Mouse (Mus musculus): Measurements from ENCODE around the gene Siae. TPM values are rescaled to one million over a fixed set of nuclear protein-coding genes. Genes with fewer than 3 reads are reported as not detected.

Gene Siae
- polyA plus RNA-seq, 1 experiment from 2014 or later = 8.5 TPM

DNA sequence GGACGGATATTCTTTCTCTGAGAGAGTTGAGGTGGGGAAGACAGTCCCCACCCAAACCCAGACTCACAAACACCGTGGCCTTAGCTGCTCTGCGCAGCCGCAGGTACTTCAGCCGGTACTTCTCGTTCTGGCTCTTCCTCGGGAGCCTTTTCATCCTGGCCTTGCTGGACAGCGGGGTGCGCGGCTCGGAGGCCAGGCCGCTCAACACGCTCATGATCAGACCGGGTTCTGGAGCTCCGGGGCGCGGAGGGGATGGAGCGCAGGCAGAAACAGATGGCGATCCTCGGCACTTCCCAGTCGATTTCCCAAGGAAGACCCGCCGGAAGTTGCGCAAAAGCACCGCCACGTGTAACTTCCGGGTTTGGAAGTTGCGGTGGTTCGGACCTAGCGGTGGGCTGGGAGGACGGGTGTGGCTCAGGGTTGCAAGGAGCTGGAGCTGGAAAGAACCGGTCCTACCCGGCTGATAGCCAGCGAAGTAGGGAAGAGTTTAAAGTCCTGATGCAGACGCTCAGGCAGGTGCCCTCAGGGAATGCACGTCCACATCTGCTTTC is 101.5 kb downstream of the Siae start, which contains the start of gene Tbrg1:
Gene Tbrg1, minus strand, starts transcription at position 382 of the 551 bp plus-strand sequence.
- Histone ChIP-seq H3K36me3 (ENCODE audit: control insufficient read depth, insufficient read depth, low read length) (peaks cover 2% of the 10 kb centered on the region; the same call in 1 of the 2 replicates), H3K9me3 (ENCODE audit: control insufficient read depth, low read length) (no peaks in the 10 kb centered on the region), H3K27ac (ENCODE audit: low read depth, low read length) (peak within 1 kb of the TSS; percentile 31; the same call in 1 of the 2 replicates), H3K4me2 (ENCODE audit: low read depth, low read length, severe bottlenecking) (peak within 1 kb of the TSS; percentile 63), H3K27me3 (ENCODE audit: control insufficient read depth, insufficient read depth, low read length) (no peaks in the 10 kb centered on the region), H3K9ac (ENCODE audit: low read length) (peak within 1 kb of the TSS; percentile 85), H3K4me3 (ENCODE audit: low read depth, low read length) (peak within 1 kb of the TSS; percentile 75), H3K4me1 (replicated peaks; ENCODE audit: control insufficient read depth, insufficient read depth, low read length) (no peaks in the 10 kb centered on the region; the same call in 1 of the 2 replicates)
- DNase-seq (ENCODE audit: low spot score) (peak; percentile 88), ATAC-seq (replicated peaks; ENCODE audit: low FRiP score) (peak; percentile 90)
- WGBS = under 1% methylated on average over 36 of the region's 36 CpGs

DNA sequence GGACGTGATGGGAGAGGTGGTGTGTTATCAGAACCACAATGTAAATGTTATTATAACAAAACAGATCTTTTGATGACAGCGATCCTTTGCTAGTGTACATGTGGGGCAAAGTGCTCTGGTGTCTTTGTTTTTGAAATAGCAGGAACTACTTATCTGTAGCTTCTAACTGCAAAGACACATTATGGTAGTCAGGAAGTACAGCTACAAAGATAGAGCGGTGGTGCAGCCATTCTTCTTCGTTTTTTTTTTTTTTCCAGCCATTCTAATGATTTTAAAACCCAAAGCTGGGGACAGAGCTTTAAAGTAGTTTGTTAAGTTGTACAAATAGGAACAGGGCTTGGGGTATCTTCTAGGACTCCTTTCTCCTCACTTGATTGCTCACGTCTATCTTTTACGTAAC is 103.9 kb downstream of the Siae start:
- no peaks in the 10 kb centered on the region for H3K36me3 ChIP-seq (ENCODE audit: control insufficient read depth, insufficient read depth, low read length)
- no peaks in the 10 kb centered on the region for H3K27me3 ChIP-seq (ENCODE audit: control insufficient read depth, insufficient read depth, low read length)
- no peak for DNase-seq (ENCODE audit: low spot score)
- WGBS = 87% methylated on average over 6 of the region's 6 CpGs
- no peaks in the 10 kb centered on the region; the same call in 1 of the 2 replicates for H3K4me1 ChIP-seq (replicated peaks; ENCODE audit: control insufficient read depth, insufficient read depth, low read length)
- H3K4me2 ChIP-seq (ENCODE audit: low read depth, low read length, severe bottlenecking) = no peak overlapping the region
- H3K27ac ChIP-seq (ENCODE audit: low read depth, low read length) = no peak overlapping the region
- no peak overlapping the region for H3K4me3 ChIP-seq (ENCODE audit: low read depth, low read length)
- no peak overlapping the region for H3K9ac ChIP-seq (ENCODE audit: low read length)
- H3K9me3 ChIP-seq (ENCODE audit: control insufficient read depth, low read length) = no peaks in the 10 kb centered on the region
- ATAC-seq (replicated peaks; ENCODE audit: low FRiP score) = no peak

GRCm38 (mm10) chr9:37663210-37663609 is 107.7 kb downstream of the Siae start:
- Histone ChIP-seq H3K9me3 (ENCODE audit: control insufficient read depth, low read length) (no peaks in the 10 kb centered on the region), H3K4me2 (ENCODE audit: low read depth, low read length, severe bottlenecking) (no peak overlapping the region), H3K27ac (ENCODE audit: low read depth, low read length) (no peak overlapping the region), H3K4me3 (ENCODE audit: low read depth, low read length) (no peak overlapping the region), H3K36me3 (ENCODE audit: control insufficient read depth, insufficient read depth, low read length) (no peaks in the 10 kb centered on the region), H3K4me1 (replicated peaks; ENCODE audit: control insufficient read depth, insufficient read depth, low read length) (no peaks in the 10 kb centered on the region), H3K9ac (ENCODE audit: low read length) (no peak overlapping the region), H3K27me3 (ENCODE audit: control insufficient read depth, insufficient read depth, low read length) (no peaks in the 10 kb centered on the region)
- DNase-seq (ENCODE audit: low spot score) = no peak
- no peak for ATAC-seq (replicated peaks; ENCODE audit: low FRiP score)
- WGBS = 79% methylated on average over 1 of the region's 1 CpGs

DNA sequence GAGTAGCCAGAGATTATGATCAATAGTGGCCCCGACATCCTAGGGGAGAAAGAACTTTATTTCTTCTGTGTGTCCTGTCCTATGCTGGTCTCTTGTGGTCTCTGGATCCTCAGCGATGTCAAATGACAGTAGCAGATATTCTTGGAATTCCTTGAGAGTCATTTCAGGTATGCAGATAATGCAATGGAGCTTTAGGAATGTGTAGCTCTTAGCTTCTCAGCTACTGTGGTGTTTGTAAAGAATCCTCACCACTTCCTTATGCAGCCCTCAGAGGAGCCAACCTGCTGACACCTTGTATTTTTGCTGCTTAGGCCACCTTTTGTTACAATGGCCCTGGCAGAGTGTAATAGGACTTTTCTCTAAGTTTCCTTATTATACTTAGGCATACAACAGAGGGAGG is 109.1 kb downstream of the Siae start:
- ATAC-seq (replicated peaks; ENCODE audit: low FRiP score) (no peak), DNase-seq (ENCODE audit: low spot score) (no peak)
- Histone ChIP-seq H3K27me3 (ENCODE audit: control insufficient read depth, insufficient read depth, low read length) (no peaks in the 10 kb centered on the region), H3K4me2 (ENCODE audit: low read depth, low read length, severe bottlenecking) (no peak overlapping the region), H3K9me3 (ENCODE audit: control insufficient read depth, low read length) (no peaks in the 10 kb centered on the region), H3K4me1 (replicated peaks; ENCODE audit: control insufficient read depth, insufficient read depth, low read length) (no peaks in the 10 kb centered on the region), H3K9ac (ENCODE audit: low read length) (no peak overlapping the region), H3K27ac (ENCODE audit: low read depth, low read length) (no peak overlapping the region), H3K4me3 (ENCODE audit: low read depth, low read length) (no peak overlapping the region), H3K36me3 (ENCODE audit: control insufficient read depth, insufficient read depth, low read length) (no peaks in the 10 kb centered on the region)
- 77% methylated on average over 2 of the region's 2 CpGs for WGBS

- Histone ChIP-seq H3K27me3 (ENCODE audit: control insufficient read depth, insufficient read depth, low read length) (no peaks in the 10 kb centered on the region), H3K4me3 (ENCODE audit: low read depth, low read length) (no peak overlapping the region), H3K4me2 (ENCODE audit: low read depth, low read length, severe bottlenecking) (no peak overlapping the region), H3K36me3 (ENCODE audit: control insufficient read depth, insufficient read depth, low read length) (no peaks in the 10 kb centered on the region), H3K4me1 (replicated peaks; ENCODE audit: control insufficient read depth, insufficient read depth, low read length) (no peaks in the 10 kb centered on the region), H3K27ac (ENCODE audit: low read depth, low read length) (no peak overlapping the region), H3K9me3 (ENCODE audit: control insufficient read depth, low read length) (no peaks in the 10 kb centered on the region), H3K9ac (ENCODE audit: low read length) (no peak overlapping the region)
- ATAC-seq (replicated peaks; ENCODE audit: low FRiP score) (no peak), DNase-seq (ENCODE audit: low spot score) (no peak)
- WGBS = 80% methylated on average over 7 of the region's 7 CpGs
Measured at GRCm38 (mm10) chr9:37666045-37666444, 110.5 kb downstream of the Siae start.

GRCm38 (mm10) chr9:37669115-37669514 is 113.6 kb downstream of the Siae start, which contains the start of gene Panx3:
Panx3 (minus strand) TSS chr9:37669235.
- no peaks in the 10 kb centered on the region for H3K36me3 ChIP-seq (ENCODE audit: control insufficient read depth, insufficient read depth, low read length)
- no peaks in the 10 kb centered on the region for H3K4me1 ChIP-seq (replicated peaks; ENCODE audit: control insufficient read depth, insufficient read depth, low read length)
- ATAC-seq (replicated peaks; ENCODE audit: low FRiP score) (no peak), DNase-seq (ENCODE audit: low spot score) (no peak)
- no peak within 1 kb of the TSS for H3K9ac ChIP-seq (ENCODE audit: low read length)
- no peak within 1 kb of the TSS for H3K4me3 ChIP-seq (ENCODE audit: low read depth, low read length)
- no peak within 1 kb of the TSS for H3K27ac ChIP-seq (ENCODE audit: low read depth, low read length)
- no peaks in the 10 kb centered on the region for H3K27me3 ChIP-seq (ENCODE audit: control insufficient read depth, insufficient read depth, low read length)
- 73% methylated on average over 6 of the region's 6 CpGs for WGBS
- no peak within 1 kb of the TSS for H3K4me2 ChIP-seq (ENCODE audit: low read depth, low read length, severe bottlenecking)
- H3K9me3 ChIP-seq (ENCODE audit: control insufficient read depth, low read length) = no peaks in the 10 kb centered on the region

DNA sequence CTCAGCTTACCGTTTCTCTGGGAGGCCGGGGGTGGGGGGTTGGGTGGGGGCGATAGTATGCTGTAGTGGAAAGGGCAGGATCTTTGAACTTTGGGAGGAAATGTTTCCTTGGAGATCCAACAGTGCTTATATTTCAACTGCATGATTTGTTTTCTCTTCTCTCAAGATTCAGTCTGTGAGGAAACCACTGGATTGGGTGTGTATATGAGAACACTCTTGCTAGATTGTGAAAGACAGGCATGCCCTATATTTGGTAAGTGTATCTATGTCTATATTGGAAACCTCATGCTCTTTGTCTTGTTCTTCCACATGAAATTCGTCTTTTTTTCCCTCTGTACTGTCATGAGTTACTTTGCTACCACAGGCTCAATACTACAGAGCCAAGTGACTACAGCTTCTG is 114.2 kb downstream of the Siae start:
- Histone ChIP-seq H3K4me3 (ENCODE audit: low read depth, low read length) (no peak overlapping the region), H3K9ac (ENCODE audit: low read length) (no peak overlapping the region), H3K27ac (ENCODE audit: low read depth, low read length) (no peak overlapping the region), H3K27me3 (ENCODE audit: control insufficient read depth, insufficient read depth, low read length) (no peaks in the 10 kb centered on the region), H3K36me3 (ENCODE audit: control insufficient read depth, insufficient read depth, low read length) (no peaks in the 10 kb centered on the region), H3K4me1 (replicated peaks; ENCODE audit: control insufficient read depth, insufficient read depth, low read length) (no peaks in the 10 kb centered on the region), H3K9me3 (ENCODE audit: control insufficient read depth, low read length) (no peaks in the 10 kb centered on the region), H3K4me2 (ENCODE audit: low read depth, low read length, severe bottlenecking) (no peak overlapping the region)
- WGBS = 81% methylated on average over 4 of the region's 4 CpGs
- DNase-seq (ENCODE audit: low spot score) (no peak), ATAC-seq (replicated peaks; ENCODE audit: low FRiP score) (no peak)

- 89% methylated on average over 3 of the region's 3 CpGs for WGBS
Measured at GRCm38 (mm10) chr9:37670261-37670660, 114.8 kb downstream of the Siae start.

GRCm38 (mm10) chr9:37675287-37675686 is 119.8 kb downstream of the Siae start:
- no peak for DNase-seq (ENCODE audit: low spot score)
- 88% methylated on average over 4 of the region's 4 CpGs for whole genome bisulfite sequencing
- Histone ChIP-seq H3K27ac (ENCODE audit: low read depth, low read length) (no peak overlapping the region), H3K4me1 (replicated peaks; ENCODE audit: control insufficient read depth, insufficient read depth, low read length) (no peaks in the 10 kb centered on the region), H3K36me3 (ENCODE audit: control insufficient read depth, insufficient read depth, low read length) (no peaks in the 10 kb centered on the region), H3K9me3 (ENCODE audit: control insufficient read depth, low read length) (no peaks in the 10 kb centered on the region), H3K4me2 (ENCODE audit: low read depth, low read length, severe bottlenecking) (no peak overlapping the region), H3K9ac (ENCODE audit: low read length) (no peak overlapping the region), H3K4me3 (ENCODE audit: low read depth, low read length) (no peak overlapping the region), H3K27me3 (ENCODE audit: control insufficient read depth, insufficient read depth, low read length) (no peaks in the 10 kb centered on the region)
- ATAC-seq (replicated peaks; ENCODE audit: low FRiP score) = no peak

More at GRCm38 (mm10) chr9:37670261-37670660, 114.8 kb downstream of the Siae start:
- ATAC-seq (replicated peaks; ENCODE audit: low FRiP score) (no peak), DNase-seq (ENCODE audit: low spot score) (no peak)
- Histone ChIP-seq H3K4me2 (ENCODE audit: low read depth, low read length, severe bottlenecking) (no peak overlapping the region), H3K36me3 (ENCODE audit: control insufficient read depth, insufficient read depth, low read length) (no peaks in the 10 kb centered on the region), H3K9me3 (ENCODE audit: control insufficient read depth, low read length) (no peaks in the 10 kb centered on the region), H3K9ac (ENCODE audit: low read length) (no peak overlapping the region), H3K4me3 (ENCODE audit: low read depth, low read length) (no peak overlapping the region), H3K27ac (ENCODE audit: low read depth, low read length) (no peak overlapping the region), H3K4me1 (replicated peaks; ENCODE audit: control insufficient read depth, insufficient read depth, low read length) (no peaks in the 10 kb centered on the region), H3K27me3 (ENCODE audit: control insufficient read depth, insufficient read depth, low read length) (no peaks in the 10 kb centered on the region)
